Mouse (Mus musculus) central nervous system, embryonic 18 days (tissue): ENCODE data around the gene Ifna2. TPM values are rescaled to one million over a fixed set of nuclear protein-coding genes. Genes with fewer than 3 reads are reported as not detected.

Experiments used
- polyA plus RNA-seq: library from polyadenylated mRNA; depleted of rRNA; stranded (reverse); fragments of >200 nt; gene quantifications from 2 replicates; pipeline ENCODE4 v1.2.3, GENCODE M21; 2012; rRNA removed

Ifna2 gene
- polyA plus RNA-seq = not detected in 2 replicates

GRCm38 (mm10) chr4:88683812-88684211, at the start of gene Ifna2:
TSS of gene Ifna2 (minus strand) at chr4:88683912.

GRCm38 (mm10) chr4:88721791-88722721, 38.3 kb upstream of the Ifna2 start, which contains the start of the genes Gm26566 and Klhl9:
TSS of gene Gm26566 (plus strand) at chr4:88721805.
TSS of gene Klhl9 (minus strand) at chr4:88722465.

GRCm38 (mm10) chr4:88691259-88691658, 7.5 kb upstream of the Ifna2 start, which contains the start of gene Ifnab:
TSS of gene Ifnab (minus strand) at chr4:88691359.

GRCm38 (mm10) chr4:88676824-88677223, 6.9 kb downstream of the Ifna2 start, which contains the start of gene Ifna16:
TSS of gene Ifna16 (minus strand) at chr4:88676924.

GRCm38 (mm10) chr4:88644359-88644758, 39.4 kb downstream of the Ifna2 start, which contains the start of gene Ifna13:
TSS of gene Ifna13 (minus strand) at chr4:88644459.

GRCm38 (mm10) chr4:88634311-88634710, 49.4 kb downstream of the Ifna2 start, which contains the start of gene C87499:
TSS of gene C87499 (minus strand) at chr4:88634411.

Other genes starting within 250 kb of the Ifna2 start
- gene Hacd4, start 245.0 kb downstream of the Ifna2 start, polyA plus RNA-seq = 1.3 TPM in 2 replicates
- gene Ifnb1, start 161.1 kb downstream of the Ifna2 start, polyA plus RNA-seq = not detected in 2 replicates
- gene Ifna15, start 125.7 kb downstream of the Ifna2 start, polyA plus RNA-seq = not detected in 2 replicates
- gene Ifna14, start 112.1 kb downstream of the Ifna2 start, polyA plus RNA-seq = not detected in 2 replicates
- gene Ifna9, start 91.5 kb downstream of the Ifna2 start, polyA plus RNA-seq = not detected in 2 replicates
- not detected in 2 replicates for gene Ifna12, start 80.5 kb downstream of the Ifna2 start, polyA plus RNA-seq
- gene C87499, start 49.5 kb downstream of the Ifna2 start, polyA plus RNA-seq = not detected in 2 replicates
- gene Ifna13, start 39.5 kb downstream of the Ifna2 start, polyA plus RNA-seq = not detected in 2 replicates
- gene Ifna16, start 7.0 kb downstream of the Ifna2 start, polyA plus RNA-seq = not detected in 2 replicates
- gene Ifnab, start 7.4 kb upstream of the Ifna2 start, polyA plus RNA-seq = not detected in 2 replicates
- 1.9 and 2.1 TPM in 2 replicates for gene Gm26566, start 37.9 kb upstream of the Ifna2 start, polyA plus RNA-seq
- gene Klhl9, start 38.6 kb upstream of the Ifna2 start, polyA plus RNA-seq = 48.0 and 49.2 TPM in 2 replicates
- gene Gm13271, start 71.0 kb upstream of the Ifna2 start, polyA plus RNA-seq = not detected in 2 replicates
- gene Gm13283, start 76.2 kb upstream of the Ifna2 start, polyA plus RNA-seq = 0.04 TPM in 1 of 2 replicates, not detected in the other
- gene Gm13290, start 89.9 kb upstream of the Ifna2 start, polyA plus RNA-seq = not detected in 2 replicates
- not detected in 2 replicates for gene Gm13289, start 93.0 kb upstream of the Ifna2 start, polyA plus RNA-seq
- not detected in 2 replicates for gene Gm13272, start 95.9 kb upstream of the Ifna2 start, polyA plus RNA-seq
- gene Ifnz, start 98.2 kb upstream of the Ifna2 start, polyA plus RNA-seq = not detected in 2 replicates
- gene Gm13276, start 101.8 kb upstream of the Ifna2 start, polyA plus RNA-seq = not detected in 2 replicates
- gene Gm13277, start 104.7 kb upstream of the Ifna2 start, polyA plus RNA-seq = not detected in 2 replicates
- not detected in 2 replicates for gene Gm13278, start 107.6 kb upstream of the Ifna2 start, polyA plus RNA-seq
- gene Gm13275, start 110.6 kb upstream of the Ifna2 start, polyA plus RNA-seq = not detected in 2 replicates
- gene Gm13279, start 113.5 kb upstream of the Ifna2 start, polyA plus RNA-seq = not detected in 2 replicates
- not detected in 2 replicates for gene Gm13285, start 115.8 kb upstream of the Ifna2 start, polyA plus RNA-seq
- not detected in 2 replicates for gene Gm13287, start 119.3 kb upstream of the Ifna2 start, polyA plus RNA-seq
- not detected in 2 replicates for gene Gm13288, start 121.6 kb upstream of the Ifna2 start, polyA plus RNA-seq
- gene Ifna7, start 132.3 kb upstream of the Ifna2 start, polyA plus RNA-seq = not detected in 2 replicates
- not detected in 2 replicates for gene Ifna11, start 136.0 kb upstream of the Ifna2 start, polyA plus RNA-seq
- not detected in 2 replicates for gene Ifna6, start 143.5 kb upstream of the Ifna2 start, polyA plus RNA-seq
- gene Ifna5, start 151.6 kb upstream of the Ifna2 start, polyA plus RNA-seq = not detected in 2 replicates
- gene Ifna4, start 157.9 kb upstream of the Ifna2 start, polyA plus RNA-seq = not detected in 2 replicates
- gene Ifna1, start 166.2 kb upstream of the Ifna2 start, polyA plus RNA-seq = not detected in 2 replicates
- not detected in 2 replicates for gene Ifne, start 196.3 kb upstream of the Ifna2 start, polyA plus RNA-seq